Mouse (Mus musculus) hindlimb bud, embryonic 11.5 days (tissue): ENCODE measurements around the gene Sh3bgr.

Source experiments
- DNase-seq: peaks from one replicate; pipeline ENCODE4 v3.0.0-alpha.2; 2012; ENCODE audit warnings: low read depth, low spot score; ENCODE audit errors: extremely low spot score

The Sh3bgr gene

GRCm38 (mm10) chr16:96209789-96210188 lies 9.5 kb downstream of the Sh3bgr start:
- no peak for DNase-seq

DNA sequence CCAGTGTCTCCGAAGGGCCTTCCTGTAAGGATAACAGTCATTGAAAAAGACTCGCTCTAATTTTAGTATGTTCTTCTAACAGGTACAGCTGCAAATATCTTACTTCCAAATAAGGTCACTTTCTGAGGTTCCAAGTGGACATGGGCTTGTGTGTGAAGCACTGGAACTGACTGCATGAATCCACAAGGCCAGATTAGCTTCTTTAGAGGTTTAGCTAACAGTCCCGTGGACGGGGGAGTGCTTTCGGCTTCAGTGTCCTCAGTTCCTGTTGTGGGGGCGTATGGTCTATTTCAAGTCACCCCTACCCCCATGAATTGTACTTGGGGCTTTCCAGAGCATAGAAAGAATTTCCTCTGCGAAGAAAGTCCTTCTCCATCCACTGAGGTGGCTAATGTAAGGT lies 10.6 kb downstream of the Sh3bgr start:
- no peak for DNase-seq

DNA sequence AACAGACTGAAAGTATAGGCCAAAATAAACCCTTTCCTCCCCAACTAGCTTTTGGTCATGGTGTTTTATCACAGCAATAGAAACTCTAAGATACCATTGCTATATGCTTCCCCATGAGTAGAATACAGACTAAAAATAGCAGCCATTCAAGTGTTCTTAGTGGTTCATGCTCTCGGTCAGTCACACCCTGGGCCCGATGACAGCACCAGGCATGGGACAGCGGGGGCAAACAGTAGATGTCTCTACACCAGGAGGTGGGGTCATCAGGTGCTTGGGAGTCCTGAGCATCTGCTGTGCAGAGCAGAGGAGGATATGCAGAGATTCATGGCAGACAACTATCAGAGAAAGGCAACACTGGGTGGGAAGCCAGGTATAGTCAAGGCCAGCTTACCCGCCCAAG lies 12.8 kb downstream of the Sh3bgr start:
- no peak for DNase-seq

GRCm38 (mm10) chr16:96221491-96221890 lies 21.2 kb downstream of the Sh3bgr start:
- no peak for DNase-seq

DNA sequence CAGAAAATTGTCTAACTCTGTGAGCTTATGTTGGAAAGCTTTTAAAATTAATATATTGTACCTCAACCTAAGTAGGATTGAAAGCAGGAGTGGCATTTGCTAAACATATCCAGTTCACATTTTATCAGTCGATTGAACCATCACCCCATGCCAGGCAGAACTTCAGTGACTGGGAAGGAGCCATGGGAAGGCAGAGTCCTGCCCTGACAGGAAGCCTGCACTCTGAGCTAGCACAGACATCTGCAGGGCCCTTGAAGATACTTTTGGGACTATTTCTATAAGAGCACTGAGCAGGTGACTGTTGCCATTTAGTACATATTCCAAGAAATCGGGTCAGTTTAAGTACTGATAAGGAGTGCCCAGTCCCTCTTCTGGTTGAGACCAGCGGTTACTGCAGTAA lies 21.7 kb downstream of the Sh3bgr start:
- no peak for DNase-seq

- DNase-seq: no peak
These were observed 22.2 kb downstream of the Sh3bgr start for GRCm38 (mm10) chr16:96222452-96222851.

- no peak for DNase-seq
These were observed 28.2 kb downstream of the Sh3bgr start for GRCm38 (mm10) chr16:96228438-96228837.

DNA sequence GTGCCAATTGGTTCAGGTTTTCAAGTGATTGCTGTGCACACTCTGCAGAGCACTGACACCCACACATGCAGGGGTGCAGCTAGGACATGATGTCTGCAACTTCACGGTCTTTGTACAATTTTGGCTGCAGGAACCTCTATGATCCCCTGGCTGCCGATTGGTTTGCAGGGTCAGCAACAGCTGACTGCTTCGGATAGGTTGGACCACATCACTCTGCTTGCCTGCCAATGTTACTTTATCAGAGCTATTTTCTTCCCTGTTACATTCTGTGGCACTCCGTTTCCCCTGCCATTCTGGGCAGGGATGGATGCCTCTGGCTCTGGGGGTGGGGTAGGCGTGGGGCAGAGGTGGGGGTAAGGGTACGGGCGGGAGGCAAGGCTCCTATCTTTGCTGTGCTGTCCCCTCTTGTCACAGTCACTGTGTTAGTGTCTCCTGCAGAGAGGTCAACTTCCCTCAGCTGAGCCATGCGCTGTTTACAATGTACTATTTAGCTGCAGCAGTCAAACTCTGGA lies 28.9 kb downstream of the Sh3bgr start:
- no peak for DNase-seq

DNA sequence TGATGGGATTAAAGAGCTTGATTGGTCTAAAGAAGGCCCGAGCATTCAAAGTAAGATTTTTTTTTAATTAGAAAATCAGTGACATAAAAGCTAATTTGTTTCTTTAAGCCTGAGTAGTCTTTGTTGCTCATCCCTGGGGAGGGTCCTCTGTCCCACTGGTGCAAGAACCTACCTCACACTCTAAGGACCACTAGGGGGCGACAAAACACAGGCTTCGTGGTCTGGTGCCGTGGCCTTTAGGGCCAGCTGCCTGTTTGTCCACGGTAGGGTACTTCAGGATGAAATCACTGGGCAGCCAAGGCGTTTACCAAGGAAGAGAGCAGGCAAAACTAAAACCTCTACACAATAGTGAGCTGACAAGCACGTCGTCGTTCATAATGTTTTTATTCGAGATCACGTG lies 30.2 kb downstream of the Sh3bgr start:
- DNase-seq: peak; percentile 66

DNA sequence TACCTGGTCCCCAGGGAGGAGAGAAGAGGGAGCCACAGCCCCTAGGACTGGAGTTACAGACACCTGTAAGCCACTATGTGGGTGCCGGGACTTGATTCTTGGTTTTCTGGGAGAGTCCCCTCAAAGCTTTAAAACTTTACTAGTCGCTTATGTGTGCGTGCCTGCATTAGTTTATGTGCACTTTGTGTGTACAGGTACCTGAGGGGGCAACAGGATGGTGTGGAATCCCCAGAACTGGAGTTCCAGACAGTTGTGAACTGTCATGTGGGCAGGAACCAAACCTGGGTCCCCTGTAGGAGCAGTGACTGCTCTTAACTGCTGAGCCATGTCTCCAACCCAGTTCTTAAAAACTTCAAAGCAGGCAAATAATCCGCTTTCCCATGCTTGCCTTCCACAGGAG lies 31.0 kb downstream of the Sh3bgr start:
- no peak for DNase-seq

DNA sequence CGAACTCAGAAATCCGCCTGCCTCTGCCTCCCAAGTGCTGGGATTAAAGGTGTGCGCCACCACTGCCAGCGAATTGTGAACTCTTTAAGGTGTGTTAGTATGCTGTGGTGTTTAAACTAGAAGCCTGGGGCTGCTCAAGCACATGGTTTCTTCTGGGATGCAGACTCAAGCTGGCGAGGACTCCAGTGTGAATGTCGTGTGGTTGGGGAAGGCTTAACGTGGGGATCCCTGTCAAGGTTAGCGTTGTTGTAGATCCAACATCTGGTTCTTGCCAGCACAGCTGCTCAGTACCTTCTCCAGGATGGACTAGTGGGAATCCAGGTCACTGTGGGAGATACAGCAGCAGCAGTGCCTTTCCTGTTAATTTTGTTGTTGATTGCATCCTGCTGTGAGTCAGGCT lies 31.7 kb downstream of the Sh3bgr start:
- no peak for DNase-seq

- DNase-seq: no peak
These were observed 33.7 kb downstream of the Sh3bgr start for GRCm38 (mm10) chr16:96233996-96234395.

GRCm38 (mm10) chr16:96235366-96235970 lies 35.2 kb downstream of the Sh3bgr start, which contains the start of gene B3galt5:
B3galt5 (plus strand) TSS chr16:96235801.
- no peak for DNase-seq

DNA sequence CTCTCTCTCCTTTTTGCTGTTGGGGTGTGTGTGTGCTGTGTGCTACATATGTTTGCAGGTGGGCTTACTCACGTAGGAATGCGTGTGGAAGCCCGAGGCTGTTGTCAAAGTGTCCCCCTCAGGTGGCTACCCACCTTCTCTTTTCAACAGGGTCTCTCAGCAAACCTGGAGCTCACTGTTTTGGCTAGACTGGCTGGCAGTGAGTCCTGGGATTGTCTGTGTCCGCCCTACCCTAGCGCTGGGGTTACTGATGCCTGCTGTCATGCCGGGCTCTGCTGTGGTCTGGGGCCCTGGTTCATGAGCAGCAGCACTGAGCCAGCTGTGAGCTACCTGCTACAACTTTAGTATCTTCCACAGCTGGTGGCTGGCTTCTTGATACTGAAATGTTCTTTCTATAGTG lies 44.2 kb downstream of the Sh3bgr start:
- DNase-seq: no peak

DNA sequence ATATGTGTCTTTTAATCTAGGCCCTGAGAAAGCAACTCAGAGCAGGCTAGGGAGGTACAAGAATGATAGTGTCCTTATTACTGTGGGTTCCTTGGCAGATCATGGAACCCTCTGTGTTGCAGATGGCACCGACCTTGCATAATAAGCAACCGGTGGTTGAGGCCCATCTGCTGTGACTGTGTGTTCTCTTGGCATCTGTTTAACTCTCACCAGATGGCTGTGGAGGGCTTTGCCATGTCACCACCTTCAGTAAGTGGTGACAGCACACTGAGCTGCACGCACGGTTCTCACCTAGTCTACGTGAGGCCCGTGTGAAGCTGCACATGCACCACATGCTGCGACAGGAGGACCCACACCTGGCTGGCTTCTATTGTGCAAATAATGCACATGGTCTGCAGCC lies 49.4 kb downstream of the Sh3bgr start:
- DNase-seq: no peak

DNA sequence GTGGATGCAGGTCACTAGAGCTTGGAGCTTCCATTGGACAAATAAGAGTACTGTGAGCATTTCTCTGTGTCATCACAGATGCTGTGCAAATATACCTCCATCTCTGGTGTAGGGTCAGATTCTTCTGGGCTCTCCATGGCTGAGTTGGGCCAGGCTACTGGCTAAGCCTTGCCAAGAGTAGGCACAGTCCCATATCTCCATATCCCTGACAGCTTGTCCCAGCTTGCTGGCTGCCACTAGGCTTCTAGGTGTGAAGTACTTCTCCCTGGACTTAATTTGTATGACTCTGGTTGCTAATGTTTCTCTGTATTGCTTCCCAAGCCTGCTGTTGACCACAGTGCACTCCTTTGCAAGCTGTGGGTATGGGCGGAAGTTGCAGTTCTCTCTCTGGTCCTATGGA lies 51.9 kb downstream of the Sh3bgr start:
- no peak for DNase-seq

GRCm38 (mm10) chr16:96258429-96258828 lies 58.2 kb downstream of the Sh3bgr start:
- DNase-seq: no peak

- DNase-seq: no peak
These were observed 71.5 kb downstream of the Sh3bgr start for GRCm38 (mm10) chr16:96271736-96272135.

GRCm38 (mm10) chr16:96272929-96273619 lies 72.8 kb downstream of the Sh3bgr start:
- no peak for DNase-seq

DNA sequence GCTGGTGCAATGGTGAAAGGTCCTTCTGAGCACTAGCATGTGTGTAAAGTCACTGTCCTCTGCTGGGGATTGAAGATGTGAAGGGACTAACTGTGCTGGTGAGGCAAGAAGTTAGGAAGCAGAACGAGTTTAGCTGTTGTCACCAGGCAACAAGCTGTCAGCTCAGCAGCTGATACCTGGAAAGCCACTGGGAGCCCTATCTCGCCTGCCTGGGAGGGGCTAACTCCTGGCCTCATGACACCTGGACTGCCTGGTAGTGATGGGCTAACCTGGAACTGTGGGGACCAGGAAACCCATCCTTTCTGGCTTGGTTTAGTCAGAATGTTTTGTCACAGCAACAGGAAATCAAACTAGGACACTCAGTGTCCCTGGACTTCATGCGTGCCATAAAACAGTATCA lies 76.3 kb downstream of the Sh3bgr start:
- no peak for DNase-seq
